Comparison of ENCODE assay signal across 12 mouse cellular contexts in the genomic region with DNA sequence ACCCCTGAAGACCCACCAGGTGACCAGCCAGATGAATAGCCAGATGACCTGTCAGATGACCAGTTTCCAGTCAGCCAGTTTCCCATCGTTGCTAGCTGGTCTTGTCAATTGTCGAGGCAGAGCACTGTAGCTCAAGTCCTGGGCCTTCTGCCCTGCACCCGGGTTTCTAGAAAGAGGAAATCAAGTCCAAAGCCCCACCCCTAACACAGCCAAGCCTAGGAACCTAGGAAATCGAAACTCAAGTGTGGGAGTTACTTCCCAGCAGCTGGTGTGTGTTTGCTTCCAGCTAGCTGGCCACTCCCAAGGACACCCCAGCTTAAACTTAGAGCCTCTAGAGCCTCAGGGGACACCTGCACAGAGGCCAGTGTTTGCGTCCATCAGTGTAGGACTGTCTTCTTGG. TPM values are rescaled to one million over a fixed set of nuclear protein-coding genes. Genes with fewer than 3 reads are reported as not detected.
DNase-seq lines count a peak whose midpoint lies in the region; ATAC-seq and TF ChIP-seq lines count a peak whose summit lies in the region.
"Had no signal": no experiment of that assay in that cellular context is flagged by ENCODE, and none has a peak within 500 bp of the region (broad histone marks: within the 10 kb centered on the region; RNA-seq: fewer than 3 reads in every experiment).

Oas2 (minus strand) TSS at position 166 of the 400 bp plus-strand sequence.

- no peaks in the 10 kb centered on the region for H3K9me3 ChIP-seq in liver, postnatal 0 days (ENCODE audit: low read length)
- H3K9me3 ChIP-seq in midbrain, postnatal 0 days (ENCODE audit: low read length), result no peaks in the 10 kb centered on the region

- no peak for TF ChIP-seq EP300 in liver, postnatal 0 days (IDR thresholded peaks at IDR 0.05; ENCODE audit: low read depth)

- H3K4me2 ChIP-seq in liver, postnatal 0 days (ENCODE audit: low read depth, low read length), result peak within 1 kb of the TSS; percentile 53
- H3K4me2 ChIP-seq in midbrain, postnatal 0 days (ENCODE audit: low read depth, low read length, poor library complexity, severe bottlenecking), result no peak within 1 kb of the TSS
- H3K4me2 ChIP-seq: hindbrain, embryonic 14.5 days had no signal

- peak; percentile 14 for DNase-seq in adrenal gland, adult 2 months
- no peak for DNase-seq in adrenal gland, postnatal 14 days
- DNase-seq in liver, postnatal 0 days, result peak; percentile 36
- no peak for DNase-seq in liver
- DNase-seq in midbrain, postnatal 0 days (ENCODE audit: low spot score), result no peak
- no peak for DNase-seq in right cerebral cortex, adult 18-20 months
- DNase-seq: cerebellum, postnatal 25 days; kidney, postnatal 36 days; retina, postnatal 1 day had no signal

- TF ChIP-seq POLR2A in bone marrow macrophage, adult 2 months (IDR thresholded peaks at IDR 0.05; ENCODE audit: borderline replicate concordance, low read depth, low read length), result 0 out of 2 replicates have a peak, but pooled peaks have one; percentile 2
- TF ChIP-seq POLR2A in olfactory bulb, adult 2 months (IDR thresholded peaks at IDR 0.05; ENCODE audit: insufficient read depth, low read depth, low read length), result no peak

- peak; percentile 66; the same call in 1 of the 2 replicates for ATAC-seq in liver, postnatal 0 days
- no peak for ATAC-seq in midbrain, postnatal 0 days (ENCODE audit: low FRiP score)

- no peak for TF ChIP-seq CTCF in liver, postnatal 0 days (IDR thresholded peaks at IDR 0.05; ENCODE audit: low read depth)
- TF ChIP-seq CTCF in bone marrow macrophage, adult 2 months (IDR thresholded peaks at IDR 0.05; ENCODE audit: low read depth, low read length), result no peak
- TF ChIP-seq CTCF in olfactory bulb, adult 2 months (IDR thresholded peaks at IDR 0.05; ENCODE audit: insufficient read depth, low read depth, low read length), result no peak
- TF ChIP-seq CTCF in midbrain, postnatal 0 days (IDR thresholded peaks at IDR 0.05), result no peak

- 31% methylated on average over 5 of the region's 5 CpGs for WGBS in liver, postnatal 0 days (ENCODE audit: insufficient replicate concordance)
- 65% methylated on average over 5 of the region's 5 CpGs for WGBS in olfactory bulb, adult 2 months
- 72% methylated on average over 5 of the region's 5 CpGs for WGBS in midbrain, postnatal 0 days

- peak within 1 kb of the TSS; percentile 3; the same call in 1 of the 2 replicates for H3K9ac ChIP-seq in liver, postnatal 0 days (replicated peaks)
- no peak within 1 kb of the TSS for H3K9ac ChIP-seq in midbrain, postnatal 0 days (replicated peaks; ENCODE audit: low read length, poor library complexity, severe bottlenecking)
- H3K9ac ChIP-seq: hindbrain, embryonic 14.5 days had no signal

- no peaks in the 10 kb centered on the region for H3K36me3 ChIP-seq in liver, postnatal 0 days (replicated peaks; ENCODE audit: insufficient read depth, low read length)
- H3K36me3 ChIP-seq in midbrain, postnatal 0 days (ENCODE audit: insufficient read depth, low read length), result no peaks in the 10 kb centered on the region

- H3K4me1 ChIP-seq in liver, postnatal 0 days (ENCODE audit: insufficient read depth), result no peaks in the 10 kb centered on the region
- H3K4me1 ChIP-seq in bone marrow macrophage, adult 2 months (ENCODE audit: control insufficient read depth, insufficient read depth, low read length), result peaks cover 20% of the 10 kb centered on the region
- no peaks in the 10 kb centered on the region for H3K4me1 ChIP-seq in olfactory bulb, adult 2 months (ENCODE audit: control insufficient read depth, insufficient read depth, low read length)
- 0 out of 2 replicates have a peak, but pooled peaks cover 4% of the 10 kb centered on the region for H3K4me1 ChIP-seq in midbrain, postnatal 0 days (ENCODE audit: insufficient read depth, low read length)

- H3K4me3 ChIP-seq in liver, postnatal 0 days (ENCODE audit: low read depth, low read length), result peak within 1 kb of the TSS; percentile 41
- H3K4me3 ChIP-seq in bone marrow macrophage, adult 2 months (ENCODE audit: insufficient read depth, low read length), result peak within 1 kb of the TSS; percentile 51
- H3K4me3 ChIP-seq in olfactory bulb, adult 2 months (ENCODE audit: insufficient read depth, low read depth, low read length), result no peak within 1 kb of the TSS
- no peak within 1 kb of the TSS for H3K4me3 ChIP-seq in midbrain, postnatal 0 days (ENCODE audit: low read depth, low read length)

- H3K27ac ChIP-seq in liver, postnatal 0 days (ENCODE audit: low read depth), result peak within 1 kb of the TSS; percentile 5; the same call in 1 of the 2 replicates
- peak within 1 kb of the TSS; percentile 82 for H3K27ac ChIP-seq in bone marrow macrophage, adult 2 months (ENCODE audit: insufficient read depth, low read depth, low read length)
- no peak within 1 kb of the TSS for H3K27ac ChIP-seq in olfactory bulb, adult 2 months (ENCODE audit: insufficient read depth, low read depth, low read length)
- H3K27ac ChIP-seq in midbrain, postnatal 0 days (ENCODE audit: low read depth, low read length), result no peak within 1 kb of the TSS
- H3K27ac ChIP-seq: hindbrain, embryonic 14.5 days had no signal

- no peaks in the 10 kb centered on the region for H3K27me3 ChIP-seq in liver, postnatal 0 days (ENCODE audit: insufficient read depth, low read length)
- no peaks in the 10 kb centered on the region for H3K27me3 ChIP-seq in midbrain, postnatal 0 days (ENCODE audit: insufficient read depth, low read length)

RNA-seq across cellular contexts. Expression of gene Oas2, which starts in this region (rescaled TPM):
- under 1 TPM; 0.55 to 0.92 TPM for total RNA-seq in adrenal gland, adult 2 months (2021)
- polyA plus RNA-seq in adrenal gland, adult 2 months (2012; rRNA removed), result 3.5 and 3.7 TPM in 2 replicates
- total RNA-seq in adrenal gland, postnatal 14 days (2021), result 0.08 and 0.30 TPM in 2 replicates
- polyA plus RNA-seq in liver, postnatal 0 days (2015; fragmentation: Nextera tagmentation; extraction: Ambion mirVana), result 0.83 and 1.1 TPM in 2 replicates
- 132 and 142 TPM in 2 replicates for polyA plus RNA-seq in bone marrow macrophage, adult 2 months (2012; ENCODE audit: insufficient read depth, insufficient read length, missing spikeins)
- polyA plus RNA-seq in olfactory bulb, adult 2 months (2012; ENCODE audit: insufficient read depth, insufficient read length, low replicate concordance, missing spikeins), result not detected in 2 replicates
- total RNA-seq in midbrain, postnatal 0 days (2014; rRNA removed), result 0.27 and 1.4 TPM in 2 replicates
- polyA plus RNA-seq in midbrain, postnatal 0 days (2015; fragmentation: Nextera tagmentation; extraction: Ambion mirVana), result 0.31 and 0.37 TPM in 2 replicates

Comparison
In these comparisons a context has a peak if more than half of its experiments do, and no peak if none do; other contexts are left out.
1. DNase-seq: peak in adrenal gland, adult 2 months (single experiment) and liver, postnatal 0 days (single experiment); none in adrenal gland, postnatal 14 days (single experiment), liver (single experiment), midbrain, postnatal 0 days (single experiment) and right cerebral cortex, adult 18-20 months (single experiment).
2. H3K27ac ChIP-seq: peak in liver, postnatal 0 days (single experiment) and bone marrow macrophage, adult 2 months (single experiment); none in olfactory bulb, adult 2 months (single experiment) and midbrain, postnatal 0 days (single experiment).
3. H3K4me3 ChIP-seq: peak in liver, postnatal 0 days (single experiment) and bone marrow macrophage, adult 2 months (single experiment); none in olfactory bulb, adult 2 months (single experiment) and midbrain, postnatal 0 days (single experiment).